Mouse (Mus musculus) frontal cortex, postnatal 36 days (tissue): ENCODE data around the gene Klrb1.
A peak's percentile ranks its signal among the peaks of the same experiment; 100 is the strongest.
"Not testable (repeated sequence)": the region's sequence is repeated elsewhere in the genome, so short reads cannot be mapped to it uniquely, and the experiment has no call there.

ENCODE experiments used
- DNase-seq, 2 experiments: peaks; one replicate each; pipeline ENCODE4 v3.0.0; 2022; ENCODE audit warnings: low spot score in 2 of 2

Gene Klrb1

DNA sequence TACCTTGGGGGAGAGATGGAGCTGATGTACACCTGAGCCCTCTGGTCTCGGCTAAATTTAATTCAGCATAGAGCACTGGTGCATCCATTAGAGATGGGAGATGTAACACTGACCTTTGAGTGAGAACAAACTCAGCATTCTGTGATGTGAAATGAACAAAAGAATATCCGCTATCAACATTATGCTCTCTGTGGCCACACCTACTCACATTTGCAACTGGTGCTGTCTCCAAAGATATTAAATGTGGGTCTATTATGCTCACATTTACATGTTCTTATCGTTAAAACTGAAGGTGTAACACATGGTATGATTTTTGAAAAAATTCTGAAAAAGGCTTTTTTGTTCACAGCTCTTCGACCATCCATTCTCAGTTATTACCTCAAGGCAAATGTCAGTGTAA is at the start of gene Klrb1:
TSS of gene Klrb1 (minus strand) at position 101 of the 400 bp plus-strand sequence.
- DNase-seq = no peak

DNA sequence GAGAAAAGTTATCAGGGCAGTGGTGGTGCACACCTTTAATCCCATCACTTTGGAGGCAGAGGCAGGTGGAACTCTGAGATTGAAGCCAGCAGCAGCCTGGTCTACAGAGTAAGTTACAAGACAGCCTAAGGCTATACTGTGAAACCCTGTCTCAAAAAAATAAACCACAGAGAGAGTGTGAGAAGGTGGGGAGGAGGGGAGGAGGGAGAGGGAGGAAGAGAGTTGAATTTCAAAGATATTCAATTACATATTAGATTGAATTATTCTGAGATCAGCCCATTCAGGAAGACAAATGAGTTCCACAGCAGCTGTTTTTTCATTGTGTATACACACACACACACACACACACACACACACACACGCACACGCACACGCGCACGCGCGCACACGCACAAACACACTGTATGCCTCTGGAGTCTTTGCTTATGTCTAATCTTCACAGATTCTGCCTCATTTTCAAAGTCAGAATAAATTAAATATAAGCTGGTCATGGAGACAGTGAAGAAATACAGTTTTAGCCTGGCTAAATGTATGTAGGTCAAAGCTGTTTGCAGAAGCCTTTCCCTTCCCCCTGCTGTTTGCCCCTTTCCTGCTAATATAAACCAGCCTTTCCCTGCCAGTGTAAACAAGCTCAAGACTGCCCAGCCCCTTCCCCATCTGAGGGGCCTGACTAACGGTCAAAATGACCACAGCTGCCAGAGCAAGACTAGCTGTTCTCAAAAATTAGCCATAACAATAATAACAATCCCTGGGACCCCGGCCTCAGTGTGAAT is 46.8 kb upstream of the Klrb1 start:
- DNase-seq = no peak

DNA sequence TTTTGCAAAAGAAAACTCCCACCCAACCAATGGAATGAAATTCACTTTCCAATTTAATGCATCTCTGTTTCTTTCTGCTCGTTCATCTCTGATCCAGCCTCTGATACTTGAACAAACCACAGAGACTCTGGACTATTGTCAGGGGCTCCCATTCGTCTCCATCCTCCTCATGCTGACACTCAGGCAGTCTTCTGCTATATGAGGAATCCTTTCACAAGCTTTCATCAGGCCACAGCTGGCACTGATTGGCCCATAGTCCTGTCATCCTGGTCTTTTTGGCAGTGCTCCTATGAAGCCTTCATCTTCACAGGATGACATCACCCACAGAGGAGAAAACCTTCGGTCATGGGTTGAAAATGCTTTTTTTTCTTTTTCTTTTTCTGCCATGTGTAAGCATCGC is 45.2 kb upstream of the Klrb1 start:
- DNase-seq = no peak

DNA sequence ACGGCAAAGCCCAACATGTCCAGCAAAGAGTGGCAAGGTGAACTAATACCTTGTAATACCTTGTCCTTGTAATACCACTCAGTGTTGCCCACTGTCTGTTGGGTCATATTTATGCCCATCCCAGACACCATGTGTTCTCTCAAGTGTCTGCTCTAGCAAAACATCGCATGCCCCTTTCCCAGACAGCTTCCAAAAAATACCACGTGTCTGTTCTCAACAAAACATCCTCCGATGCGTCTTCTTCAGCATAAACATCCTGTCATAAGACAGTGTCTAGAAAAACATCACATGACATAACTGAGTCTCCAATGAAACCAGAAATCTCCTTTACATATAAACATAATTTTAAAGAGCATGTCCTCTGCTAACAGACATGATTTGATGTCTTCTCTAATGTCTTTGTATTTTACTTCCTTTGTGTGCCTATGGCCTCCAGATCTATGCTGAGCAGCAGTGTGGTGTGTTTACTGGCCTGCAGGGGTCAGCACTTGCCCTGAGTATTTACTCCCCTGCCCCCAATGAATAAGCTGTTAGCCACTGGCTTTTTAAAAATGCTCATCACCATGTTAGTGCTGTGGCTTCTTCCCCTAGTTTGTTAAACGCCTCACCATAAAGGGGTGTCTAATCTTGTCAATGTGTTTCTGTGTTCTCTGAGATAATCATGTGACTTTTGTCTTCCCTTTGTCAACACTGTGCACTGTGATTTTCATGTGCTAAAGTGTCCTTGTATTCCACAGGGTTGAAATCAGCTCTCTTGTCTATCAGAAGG is 43.8 kb upstream of the Klrb1 start:
- not testable (repeated sequence) for DNase-seq

DNA sequence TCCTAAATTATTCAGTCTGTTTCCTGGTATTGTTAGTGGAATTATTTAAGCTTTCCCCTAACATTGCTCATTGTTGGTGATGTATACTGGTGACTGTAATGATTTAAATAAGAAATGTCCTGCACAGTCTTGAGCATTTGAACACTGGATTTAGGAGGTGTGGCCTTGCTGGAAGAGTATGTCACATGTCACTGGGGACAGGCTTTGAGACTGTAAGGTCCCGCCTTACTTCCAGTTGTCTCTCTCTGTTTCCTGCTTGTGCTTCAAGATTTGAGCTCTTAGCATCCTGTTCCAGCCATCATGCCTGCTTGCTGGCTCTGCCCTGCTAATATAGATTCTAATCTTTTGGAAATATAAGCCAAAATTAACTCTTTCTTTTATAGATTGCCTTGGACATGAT is 42.4 kb upstream of the Klrb1 start:
- DNase-seq = no peak

DNA sequence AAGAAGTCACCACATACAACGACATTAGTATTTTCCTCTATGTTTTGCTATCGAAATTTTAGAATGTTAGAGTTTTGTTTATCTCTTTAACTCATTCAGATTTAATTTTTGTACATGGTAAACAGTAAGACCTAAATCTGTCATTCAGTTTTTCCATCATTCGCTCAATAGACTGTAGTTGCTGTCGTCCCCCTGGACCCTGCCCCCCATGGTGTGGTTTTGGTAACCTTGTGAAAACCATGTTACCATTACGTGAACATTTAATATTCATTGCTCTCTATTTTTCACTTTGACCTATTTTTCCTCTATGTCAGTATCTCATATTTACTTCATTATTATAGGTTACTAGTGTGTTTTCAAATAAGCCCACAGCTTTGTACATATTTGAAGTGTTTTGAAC is 41.7 kb upstream of the Klrb1 start:
- DNase-seq = no peak

DNA sequence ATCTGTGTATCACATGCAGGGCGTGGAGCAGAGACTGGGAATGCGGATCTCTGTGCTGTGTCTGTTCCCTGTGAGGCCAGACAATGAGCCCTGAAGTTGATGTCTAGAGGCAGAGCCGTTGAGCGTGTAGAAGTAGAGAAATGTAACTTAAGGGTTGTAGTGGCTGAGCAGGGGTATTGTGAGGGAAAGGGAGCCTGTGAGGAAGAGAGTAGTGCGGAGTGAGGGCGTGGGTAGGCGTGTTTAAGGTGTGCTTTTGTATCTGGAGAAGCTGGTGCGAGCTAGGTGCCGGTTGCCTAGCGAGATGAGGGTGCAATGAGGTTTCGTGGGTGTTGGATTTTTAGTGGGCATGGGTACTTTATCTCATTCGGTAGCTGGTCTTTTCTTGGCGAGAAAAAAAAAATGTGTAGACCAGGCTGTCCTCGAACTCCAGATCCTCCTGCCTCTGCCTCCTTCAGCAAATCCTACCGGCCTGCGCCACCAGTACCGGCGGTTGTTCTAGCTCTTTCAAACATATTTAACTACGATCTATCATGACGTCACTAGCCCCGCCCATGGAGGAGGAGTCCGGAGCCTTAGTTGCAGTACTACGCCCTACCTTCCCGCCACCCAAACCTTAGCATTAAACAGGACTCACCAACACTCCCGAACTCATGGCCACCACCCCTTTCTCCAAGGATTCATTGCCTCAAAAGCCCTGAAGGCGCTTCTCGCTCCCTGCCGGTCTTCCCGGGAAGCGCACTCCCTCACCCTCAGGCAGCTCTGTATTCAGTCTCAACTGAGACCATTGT is 41.1 kb upstream of the Klrb1 start:
- DNase-seq = peak; percentile 97 to 99

DNA sequence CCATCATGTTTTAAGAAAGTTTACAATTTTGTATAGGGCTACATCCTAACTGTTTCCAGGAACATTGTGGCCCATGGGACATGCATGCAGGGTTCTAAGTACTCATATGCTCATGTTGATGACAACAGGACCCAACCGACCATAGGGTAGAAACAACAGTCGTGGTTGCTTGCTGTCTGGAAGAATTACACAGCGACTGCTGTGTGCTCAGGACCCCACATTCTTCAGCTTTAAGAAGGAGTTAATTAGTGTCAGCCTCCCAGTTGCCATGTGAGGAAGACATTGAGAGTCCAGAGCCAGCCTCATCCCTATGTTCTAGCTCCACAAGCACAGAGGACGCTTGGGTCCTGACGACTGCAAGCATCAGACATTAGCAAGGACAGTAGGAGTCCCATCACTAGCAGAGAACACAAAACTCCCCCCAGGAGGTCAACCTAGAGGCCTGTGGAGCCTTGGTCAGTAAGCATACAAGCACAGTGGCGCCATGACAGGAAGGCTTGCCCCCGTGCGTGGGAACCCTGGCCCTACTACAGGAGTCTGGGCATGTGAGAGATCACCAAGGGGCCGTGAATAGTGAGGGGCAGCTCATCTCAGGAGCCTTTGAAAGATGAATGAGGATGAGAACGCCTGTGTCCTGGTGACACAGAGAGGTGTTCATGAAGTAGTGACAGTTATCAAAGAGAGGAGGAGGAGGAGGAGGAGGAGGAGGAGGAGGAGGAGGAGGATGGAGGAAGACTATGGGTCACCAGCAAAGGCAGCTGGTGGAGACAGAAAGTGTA is 40.2 kb upstream of the Klrb1 start:
- not testable (repeated sequence) for DNase-seq

DNA sequence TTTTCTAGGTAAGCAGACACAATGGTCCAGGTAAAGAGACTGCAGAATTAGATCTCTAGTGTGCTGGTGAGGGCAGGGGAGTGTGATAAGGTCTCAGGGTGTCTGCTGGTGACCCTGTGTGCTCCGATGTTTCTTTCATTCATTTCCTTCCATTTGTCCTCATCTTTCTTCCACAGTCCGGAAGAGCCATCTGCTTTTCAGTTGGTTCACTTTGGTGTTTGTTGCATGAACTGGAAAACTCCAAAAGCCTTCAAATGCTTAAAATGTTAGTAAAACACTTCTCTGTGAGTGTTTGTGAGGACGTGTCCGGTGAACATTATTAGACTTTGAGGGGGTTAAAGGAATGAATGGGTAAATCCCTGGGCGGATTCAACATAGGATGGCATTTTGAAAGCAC is 38.3 kb upstream of the Klrb1 start:
- DNase-seq = no peak

DNA sequence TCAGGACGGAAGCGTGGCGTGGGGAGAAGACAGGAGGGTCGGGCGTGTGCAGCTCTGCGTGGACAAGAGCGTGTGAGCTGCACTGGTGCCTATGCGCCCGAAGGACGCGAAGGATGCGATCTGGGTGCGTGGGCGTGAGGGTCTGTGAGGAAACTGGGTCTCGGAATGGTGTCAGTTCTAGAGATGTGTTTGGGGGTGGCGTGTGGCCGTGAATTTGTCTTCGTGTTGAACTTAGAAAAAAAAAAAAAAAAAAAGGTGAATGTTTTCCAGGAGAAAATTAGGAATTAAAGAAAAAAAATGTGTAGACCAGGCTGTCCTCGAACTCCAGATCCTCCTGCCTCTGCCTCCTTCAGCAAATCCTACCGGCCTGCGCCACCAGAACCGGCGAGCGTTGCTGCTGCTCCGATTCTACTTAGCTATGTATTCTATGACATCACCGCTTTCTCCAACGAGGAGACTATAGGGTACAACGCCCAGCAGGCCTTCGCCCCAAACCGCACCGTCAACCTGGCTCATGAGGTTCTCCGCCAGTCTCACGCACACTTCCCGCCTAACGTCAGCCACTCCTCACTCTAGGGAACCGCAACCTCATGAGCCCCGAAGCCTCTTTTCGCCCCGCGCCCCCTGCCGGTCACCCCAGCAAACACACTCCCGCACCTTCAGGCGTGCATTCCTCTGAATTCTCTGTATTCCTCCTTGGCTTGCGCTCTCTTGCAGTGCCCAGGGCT is 37.7 kb upstream of the Klrb1 start:
- peak; percentile 91 to 95 for DNase-seq

DNA sequence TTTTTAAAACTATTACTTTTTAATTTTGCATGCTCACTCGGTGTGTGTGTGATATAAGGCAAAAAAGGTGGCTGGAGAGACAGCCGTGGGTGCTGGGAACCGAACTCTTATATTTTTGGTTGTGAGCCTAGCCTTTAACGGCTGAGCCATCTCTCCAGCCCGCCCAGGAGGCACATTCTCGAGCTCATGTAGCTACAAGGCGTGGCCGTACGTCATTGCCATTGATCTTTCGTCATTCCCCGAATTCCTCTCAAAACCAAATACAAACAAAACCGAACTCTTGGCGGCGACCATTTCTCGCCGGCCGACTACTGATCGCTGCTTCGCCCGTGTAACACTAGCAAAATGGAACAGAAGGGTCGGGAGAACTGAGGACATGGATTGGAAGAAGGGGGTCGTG is 37.2 kb upstream of the Klrb1 start:
- DNase-seq = peak; percentile 98

DNA sequence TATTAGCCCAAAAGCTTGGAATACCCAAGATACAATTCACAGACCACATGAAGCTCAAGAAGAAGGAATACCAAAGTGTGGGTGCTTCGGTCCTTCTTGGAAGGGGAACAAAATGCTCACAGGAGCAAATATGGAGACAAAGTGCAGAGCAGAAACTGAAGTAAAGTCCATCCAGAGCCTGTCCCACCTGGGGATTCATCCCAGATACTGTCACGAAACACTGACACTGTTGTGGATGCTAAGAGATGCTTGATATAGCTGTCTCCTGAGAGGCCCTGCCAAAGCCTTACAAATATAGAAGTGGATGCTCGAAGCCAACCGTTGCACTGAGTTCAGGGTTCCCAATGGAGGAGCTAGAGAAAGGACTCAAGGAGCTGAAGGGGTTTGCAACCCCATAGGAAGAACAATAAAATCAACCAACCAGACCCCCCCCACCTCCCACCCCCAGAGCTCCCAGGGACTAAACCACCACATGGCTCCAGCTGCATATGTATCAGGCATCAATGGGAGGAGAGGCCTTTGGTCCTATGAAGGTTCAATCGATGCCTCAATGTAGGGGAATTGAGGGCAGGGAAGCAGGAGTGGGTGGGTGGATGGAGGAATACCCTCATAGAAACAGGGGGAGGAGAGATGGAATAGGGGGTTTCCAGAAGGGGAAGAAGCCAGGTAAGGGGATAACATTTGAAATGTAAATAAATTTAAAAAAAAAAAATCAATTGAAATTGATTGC is 36.5 kb upstream of the Klrb1 start:
- no peak for DNase-seq

DNA sequence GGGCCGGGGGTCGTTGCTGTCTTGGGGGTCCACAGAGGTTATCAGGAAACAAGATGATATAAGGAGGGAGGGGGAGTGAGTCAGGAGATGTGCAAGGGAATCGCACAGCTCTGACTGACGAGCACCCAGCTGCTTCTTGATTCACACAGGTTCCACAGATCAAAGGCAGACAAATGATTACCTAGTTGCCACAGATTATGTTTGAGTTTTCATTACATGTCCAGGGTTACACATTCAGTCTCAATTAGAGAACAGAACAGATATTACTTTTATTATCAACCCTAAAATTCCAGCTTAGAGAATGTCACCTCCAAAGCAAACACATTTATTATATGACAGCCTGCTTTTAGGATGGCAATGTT is 32.5 kb upstream of the Klrb1 start:
- not testable (repeated sequence) for DNase-seq

DNA sequence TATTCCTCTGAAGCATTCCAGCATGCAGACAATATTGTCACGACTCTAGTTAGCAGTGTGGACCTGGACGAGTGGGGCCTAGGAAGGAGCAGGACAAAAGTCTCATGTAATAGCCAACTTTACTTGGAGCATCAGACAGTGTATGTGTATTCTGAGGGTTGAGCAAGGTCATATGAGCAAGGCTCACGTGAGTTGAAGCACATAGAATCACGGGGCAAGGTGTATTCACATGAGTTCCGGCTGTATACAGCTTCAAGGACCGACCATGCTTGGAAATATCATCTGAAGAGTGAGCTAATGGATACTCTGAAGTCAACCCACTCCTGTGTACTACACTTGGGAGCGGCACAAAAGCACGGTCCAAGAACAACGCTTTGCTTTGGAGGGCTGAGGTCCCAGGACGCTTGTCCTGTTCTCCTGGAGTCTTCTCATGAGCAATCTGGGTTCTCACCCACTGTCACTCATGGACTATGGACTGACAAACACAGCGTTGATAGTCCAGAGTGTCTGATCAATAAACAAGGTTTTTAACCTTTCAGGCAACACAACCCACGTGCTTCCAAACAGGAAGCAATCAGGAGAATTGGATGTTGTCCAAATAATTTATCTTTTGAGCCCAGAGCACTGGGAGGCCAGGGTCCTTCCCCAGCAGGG is 32.0 kb upstream of the Klrb1 start:
- not testable (repeated sequence) for DNase-seq

DNA sequence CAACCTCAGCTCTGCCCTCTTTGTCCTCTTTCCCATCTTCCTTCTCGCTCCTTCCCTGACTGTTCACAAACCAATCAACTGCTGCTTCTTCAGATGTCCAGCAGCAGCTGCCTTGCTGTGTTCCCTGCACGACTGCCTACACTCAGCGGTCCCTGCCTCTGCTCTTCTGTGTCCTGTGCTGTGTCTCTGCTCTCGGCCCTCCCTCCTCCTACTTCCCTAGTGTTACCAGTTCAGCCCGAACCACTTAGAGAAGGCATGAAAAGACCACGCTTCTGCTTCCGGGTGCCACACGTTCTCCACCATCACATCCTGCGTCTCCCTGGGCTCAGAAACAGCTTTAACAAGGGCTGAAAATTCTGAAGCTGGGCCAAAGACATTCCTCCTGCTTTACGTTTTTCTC is 31.4 kb upstream of the Klrb1 start:
- DNase-seq = peak in 1 of 2 experiments; percentile 29

DNA sequence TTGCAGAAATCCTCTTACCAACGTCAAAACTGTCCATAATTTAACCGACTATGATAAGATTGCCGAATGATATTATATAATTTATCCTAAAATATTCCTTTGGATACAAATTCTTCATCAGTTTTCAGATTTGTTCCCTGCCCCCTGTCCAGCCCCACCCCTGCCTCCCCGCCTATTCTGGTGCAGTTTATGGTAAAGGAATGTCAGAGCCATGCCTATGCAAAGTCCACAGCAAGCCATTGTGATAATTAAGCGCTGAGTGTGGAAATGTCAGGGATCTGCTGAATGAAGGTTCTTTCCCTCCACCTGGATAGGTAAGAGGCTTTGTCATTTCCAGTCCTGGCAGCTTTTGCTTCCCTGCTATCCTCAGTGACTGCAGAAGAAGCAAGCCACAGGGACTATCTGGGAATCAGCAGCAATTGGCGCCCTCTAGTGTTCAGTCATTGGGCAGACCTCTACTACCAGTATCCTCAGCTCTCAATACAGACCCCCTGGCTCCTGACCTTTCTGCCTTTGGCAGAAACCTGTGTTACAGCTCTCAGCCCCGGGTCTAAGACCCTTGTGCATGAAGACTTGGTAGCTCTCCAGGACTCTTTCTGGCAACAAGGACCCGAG is 30.9 kb upstream of the Klrb1 start:
- peak; percentile 82 to 93 for DNase-seq

DNA sequence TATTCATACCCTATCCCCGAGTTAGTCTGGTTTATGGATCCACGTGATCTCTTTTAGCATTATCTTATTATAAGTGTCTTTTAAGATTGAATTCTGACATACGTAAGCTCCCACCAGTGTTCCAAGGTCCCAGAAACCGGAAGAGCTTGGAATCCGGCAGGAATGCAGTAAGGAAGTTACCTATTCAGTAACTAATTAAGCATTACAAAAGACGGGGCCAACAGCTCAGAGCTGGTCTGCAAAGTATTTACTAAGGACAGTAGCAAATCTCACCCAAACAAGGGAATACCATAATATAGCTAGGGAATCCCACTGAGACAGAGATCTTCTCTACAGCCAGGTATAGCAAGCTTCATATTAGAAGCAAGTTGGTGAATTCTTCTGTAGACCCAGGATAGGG is 24.1 kb upstream of the Klrb1 start:
- not testable (repeated sequence) for DNase-seq

DNA sequence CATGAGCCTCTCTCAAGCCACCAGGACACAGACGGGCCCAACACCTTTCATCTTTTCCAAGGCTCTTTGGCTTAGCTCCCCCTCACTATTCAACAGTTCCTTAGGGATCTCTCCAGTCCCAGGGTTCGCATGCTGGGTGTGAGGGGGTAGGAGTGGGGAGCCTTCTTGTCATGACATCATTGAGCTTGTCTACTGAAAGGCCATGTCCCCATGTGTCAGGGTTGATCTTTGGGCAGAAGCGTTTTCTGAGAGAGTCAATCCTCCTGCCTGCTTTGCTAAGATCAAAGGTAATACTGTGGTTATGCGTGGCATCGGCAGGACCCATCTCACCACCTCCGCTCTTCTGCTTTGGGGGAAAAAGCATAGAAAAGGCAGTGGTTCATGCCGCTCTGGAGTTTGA is 14.6 kb upstream of the Klrb1 start:
- DNase-seq = no peak

DNA sequence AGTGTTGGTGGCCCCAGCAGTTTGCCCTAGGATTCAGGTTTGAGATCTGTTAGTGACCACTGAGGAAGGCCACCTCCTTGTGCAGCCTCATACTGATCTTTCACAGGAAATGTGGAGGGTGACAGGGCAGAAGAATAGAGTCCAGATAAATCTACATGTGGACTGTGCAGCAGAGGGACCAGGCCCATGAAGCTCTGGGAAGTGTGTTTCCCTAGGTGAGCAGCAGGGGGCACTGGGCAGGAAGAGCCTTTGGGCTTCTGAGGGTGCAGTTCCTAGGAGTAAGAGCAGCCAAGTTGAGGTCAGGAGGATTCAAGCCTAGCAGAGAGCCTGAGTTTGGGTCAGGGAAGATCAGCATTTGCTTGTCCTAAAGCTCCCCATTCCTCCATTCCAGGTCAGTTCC is 13.2 kb upstream of the Klrb1 start:
- DNase-seq = no peak
